Mouse (Mus musculus) midbrain, embryonic 13.5 days (tissue): ENCODE measurements around the gene Krtap24-1. TPM values are rescaled to one million over a fixed set of nuclear protein-coding genes. Genes with fewer than 3 reads are reported as not detected.

Source experiments
- ATAC-seq: fragments of 200-750 bp; cut with Nextera tagmentation; 2 replicates; pipeline ENCODE4 v1.8.0; 2017; ENCODE audit warnings: mild to moderate bottlenecking, moderate TSS enrichment, moderate library complexity
- H3K27ac ChIP-seq: fragments of 300-500 bp; sonication (generic); 2 replicates; pipeline ENCODE4 v1.5.1; 2015; ENCODE audit warnings: inconsistent platforms, mild to moderate bottlenecking, moderate library complexity
- H3K27me3 ChIP-seq: fragments of 300-500 bp; sonication (generic); 2 replicates; pipeline ENCODE4 v1.6.1; 2015; ENCODE audit warnings: mild to moderate bottlenecking, inconsistent platforms
- H3K36me3 ChIP-seq: fragments of 300-500 bp; sonication (generic); 2 replicates; pipeline ENCODE4 v1.6.1; 2015; ENCODE audit warnings: mild to moderate bottlenecking, inconsistent platforms
- H3K4me1 ChIP-seq: fragments of 300-500 bp; sonication (generic); replicated peaks from 2 replicates; pipeline ENCODE4 v1.6.1; 2015; ENCODE audit warnings: inconsistent platforms
- H3K4me2 ChIP-seq: fragments of 300-500 bp; sonication (generic); replicated peaks from 2 replicates; pipeline ENCODE4 v1.6.1; 2015; ENCODE audit warnings: moderate library complexity, mild to moderate bottlenecking, inconsistent platforms
- H3K4me3 ChIP-seq: fragments of 300-500 bp; sonication (generic); replicated peaks from 2 replicates; pipeline ENCODE4 v1.5.1; 2015; ENCODE audit warnings: mild to moderate bottlenecking, inconsistent platforms
- H3K9ac ChIP-seq: fragments of 300-500 bp; sonication (generic); replicated peaks from 2 replicates; pipeline ENCODE4 v1.6.1; 2015; ENCODE audit warnings: mild to moderate bottlenecking, inconsistent platforms
- H3K9me3 ChIP-seq: fragments of 300-500 bp; sonication (generic); 2 replicates; pipeline ENCODE4 v1.6.1; 2016; ENCODE audit warnings: mild to moderate bottlenecking, inconsistent platforms
- WGBS: fragments of 180-500 bp; shearing (Covaris S2); methylation state at CpG from one replicate; pipeline ENCODE4 v1.1.7; 2015; 5-methylcytosine and 5-hydroxymethylcytosine counted together
- polyA plus RNA-seq: library from polyadenylated mRNA; unstranded; fragments of >200 nt; fragmentation: Nextera tagmentation; extraction: Ambion mirVana; gene quantifications from 2 replicates; pipeline ENCODE4 v1.2.1, GENCODE M21; 2015

Krtap24-1 gene
- polyA plus RNA-seq, 1 experiment from 2014 or later = not detected

DNA sequence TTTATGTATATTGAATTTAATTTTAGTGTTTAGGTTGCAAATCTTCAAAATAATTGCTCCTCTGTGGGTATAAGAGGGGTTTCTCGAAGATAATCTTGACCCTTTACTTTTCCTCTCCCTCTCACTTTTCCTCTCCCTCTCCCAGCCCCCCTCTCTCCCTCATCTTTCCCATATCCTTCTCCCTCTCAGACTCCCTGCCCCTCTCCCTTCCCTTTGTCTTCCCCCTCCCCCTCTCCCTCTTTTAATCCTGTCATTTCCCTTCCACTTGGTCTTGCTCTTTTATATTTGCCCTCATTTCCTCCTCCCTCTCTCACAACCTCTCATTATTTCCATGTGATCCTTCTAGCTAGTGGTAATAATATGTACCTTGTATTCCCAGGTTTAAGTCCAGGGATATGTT, 9.6 kb downstream of the Krtap24-1 start:
- no peak overlapping the region for H3K27ac ChIP-seq
- H3K9me3 ChIP-seq = no peaks in the 10 kb centered on the region
- no peaks in the 10 kb centered on the region for H3K27me3 ChIP-seq
- H3K9ac ChIP-seq = no peak overlapping the region
- 0 out of 2 replicates have a peak, but pooled peaks cover 2% of the 10 kb centered on the region for H3K4me1 ChIP-seq
- no peak overlapping the region for H3K4me2 ChIP-seq
- no peak for ATAC-seq
- H3K4me3 ChIP-seq = no peak overlapping the region
- WGBS = 44% methylated on average over 1 of the region's 1 CpGs
- H3K36me3 ChIP-seq = no peaks in the 10 kb centered on the region

DNA sequence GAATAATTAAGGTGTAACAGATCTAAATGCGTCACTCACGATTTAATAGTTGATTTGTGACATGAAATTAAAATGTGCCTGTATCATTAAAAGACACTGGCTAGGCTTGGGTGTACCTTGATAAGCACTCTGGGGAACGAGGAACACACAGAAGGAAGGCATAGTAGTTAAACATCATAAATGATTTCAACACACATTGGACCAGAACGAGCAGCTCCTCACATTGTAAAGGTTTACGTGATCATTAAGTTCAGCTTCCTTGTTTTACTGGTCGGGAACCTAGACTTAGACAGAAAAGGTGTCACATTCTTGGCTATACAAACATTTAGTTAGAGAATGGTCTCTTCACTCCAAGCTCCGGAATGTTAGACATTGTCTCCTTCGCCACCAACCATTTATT, 11.8 kb downstream of the Krtap24-1 start:
- Histone ChIP-seq H3K4me2 (no peak overlapping the region), H3K9ac (no peak overlapping the region), H3K27ac (no peak overlapping the region), H3K4me3 (no peak overlapping the region), H3K9me3 (no peaks in the 10 kb centered on the region), H3K4me1 (0 out of 2 replicates have a peak, but pooled peaks cover 2% of the 10 kb centered on the region), H3K27me3 (no peaks in the 10 kb centered on the region), H3K36me3 (no peaks in the 10 kb centered on the region)
- ATAC-seq = no peak
- WGBS = 89% methylated on average over 8 of the region's 8 CpGs

DNA sequence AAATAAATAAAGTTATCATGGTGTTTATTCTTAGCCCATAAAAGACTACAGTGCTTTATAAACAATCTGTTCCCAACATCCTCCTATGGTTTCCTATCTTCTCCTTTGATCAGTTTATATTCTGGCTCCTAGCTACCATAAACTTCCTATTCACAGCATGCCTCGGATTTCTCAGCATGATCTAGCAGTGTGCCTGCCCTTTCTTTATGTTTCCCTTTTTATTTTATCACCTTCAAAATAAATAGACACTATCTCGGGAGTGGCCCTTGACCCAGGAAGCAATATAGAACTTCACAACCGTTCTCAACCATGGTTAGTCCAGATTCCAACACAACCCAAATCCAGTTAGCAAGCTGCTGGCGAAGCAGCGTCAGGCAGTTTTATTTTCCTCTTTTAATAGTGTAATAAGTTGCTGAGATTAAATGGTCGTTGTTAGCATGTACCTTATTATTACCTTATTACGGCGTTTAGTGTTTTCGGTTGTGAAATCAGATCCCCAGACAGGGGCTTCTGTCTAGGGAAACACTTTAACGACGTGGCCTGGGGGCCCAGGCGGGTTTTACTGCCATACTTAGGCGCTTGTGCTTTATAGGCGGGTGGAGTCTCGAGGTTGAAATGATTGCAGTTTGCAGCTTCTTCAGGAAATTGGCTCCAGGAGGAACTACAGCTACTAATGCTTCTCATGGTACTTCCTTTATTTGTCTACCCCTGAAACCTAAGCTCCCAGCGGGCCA, 12.4 kb downstream of the Krtap24-1 start:
- Histone ChIP-seq H3K4me3 (no peak overlapping the region), H3K4me2 (no peak overlapping the region), H3K27me3 (no peaks in the 10 kb centered on the region), H3K27ac (no peak overlapping the region), H3K9me3 (no peaks in the 10 kb centered on the region), H3K4me1 (0 out of 2 replicates have a peak, but pooled peaks cover 2% of the 10 kb centered on the region), H3K36me3 (no peaks in the 10 kb centered on the region), H3K9ac (no peak overlapping the region)
- ATAC-seq = no peak
- WGBS = 76% methylated on average over 16 of the region's 16 CpGs

DNA sequence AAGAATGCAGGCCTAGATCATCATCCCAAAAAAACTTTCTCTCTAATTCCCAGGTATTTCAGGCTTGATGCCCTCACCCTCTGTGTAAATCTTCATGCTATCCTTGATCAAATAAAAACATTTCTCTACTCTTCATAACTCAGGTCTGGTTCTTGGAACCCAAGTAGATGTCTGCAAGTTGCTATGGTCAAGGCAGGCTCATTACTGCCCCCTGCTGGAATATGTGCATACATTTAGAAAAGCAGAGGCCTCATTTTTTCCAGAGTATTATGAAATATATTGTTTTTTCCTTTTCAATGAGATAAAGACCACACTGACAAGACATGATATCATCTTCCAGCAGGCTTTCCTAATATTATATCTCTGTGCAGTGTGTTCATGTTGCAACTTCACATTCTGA, 19.3 kb downstream of the Krtap24-1 start:
- H3K27me3 ChIP-seq = no peaks in the 10 kb centered on the region
- no peaks in the 10 kb centered on the region for H3K4me1 ChIP-seq
- no peaks in the 10 kb centered on the region for H3K36me3 ChIP-seq
- no peak for ATAC-seq
- H3K9ac ChIP-seq = no peak overlapping the region
- H3K9me3 ChIP-seq = no peaks in the 10 kb centered on the region
- no peak overlapping the region for H3K4me2 ChIP-seq
- no peak overlapping the region for H3K4me3 ChIP-seq
- no peak overlapping the region for H3K27ac ChIP-seq

DNA sequence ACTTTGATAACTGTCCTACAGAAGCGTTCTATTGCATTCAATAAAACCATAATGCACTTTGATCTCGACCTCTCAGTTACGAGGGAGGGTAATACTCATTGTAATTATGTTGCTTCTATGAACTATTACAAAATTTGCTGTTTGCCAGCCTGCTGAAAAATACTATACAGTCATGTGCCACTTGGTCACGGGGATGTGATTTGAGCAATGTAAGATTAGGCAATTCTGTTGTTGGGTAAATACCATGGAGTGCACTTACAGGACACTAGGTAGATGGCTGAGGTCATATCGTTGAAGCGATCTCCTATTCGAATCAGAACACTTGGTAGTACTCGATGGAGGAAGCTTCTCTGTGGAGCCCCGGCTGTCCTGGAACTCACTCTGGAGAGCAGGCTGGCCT, 28.7 kb downstream of the Krtap24-1 start:
- WGBS = 93% methylated on average over 9 of the region's 9 CpGs
- Histone ChIP-seq H3K9me3 (no peaks in the 10 kb centered on the region), H3K27ac (no peak overlapping the region)

DNA sequence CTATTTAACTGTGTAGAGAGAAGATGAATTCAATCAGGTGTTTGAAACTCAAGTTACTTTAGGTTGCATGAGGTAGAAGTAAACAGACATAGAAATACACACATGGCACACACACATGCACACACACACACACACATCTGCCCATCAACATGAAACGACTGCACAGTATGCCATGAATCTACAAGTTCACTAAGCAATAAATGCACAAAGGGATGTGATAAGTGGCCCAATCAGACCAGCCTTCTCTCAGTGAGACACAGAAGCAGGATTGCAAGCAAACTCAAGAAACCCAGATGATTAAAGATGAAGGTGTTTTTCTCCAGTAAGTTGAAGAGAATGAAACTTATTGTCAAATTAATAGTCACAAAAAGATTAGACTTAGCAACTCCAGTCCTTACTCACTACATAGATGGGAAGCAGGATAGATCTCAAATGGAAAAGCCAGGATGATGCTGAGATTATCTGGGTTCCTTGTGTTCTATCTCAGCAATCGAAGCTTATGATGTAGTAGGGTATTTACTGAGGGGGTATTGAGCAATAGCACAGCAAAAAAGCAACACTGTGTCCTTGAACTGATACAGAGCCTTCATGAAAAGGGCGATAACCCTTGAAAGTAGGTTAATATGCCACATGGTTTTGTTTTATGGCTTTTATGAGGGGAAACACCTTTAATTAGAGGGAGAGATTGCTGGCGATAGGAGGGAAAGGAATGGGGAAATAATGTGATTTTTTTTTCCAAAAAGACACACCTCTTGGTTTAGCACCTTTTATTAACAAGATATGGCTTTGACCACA, 36.0 kb downstream of the Krtap24-1 start:
- no peaks in the 10 kb centered on the region for H3K27me3 ChIP-seq
- no peak for ATAC-seq
- no peak overlapping the region for H3K9ac ChIP-seq
- no peaks in the 10 kb centered on the region for H3K36me3 ChIP-seq
- WGBS = 84% methylated on average over 4 of the region's 4 CpGs
- H3K4me1 ChIP-seq = no peaks in the 10 kb centered on the region
- no peak overlapping the region for H3K4me3 ChIP-seq
- no peak overlapping the region for H3K27ac ChIP-seq
- H3K9me3 ChIP-seq = no peaks in the 10 kb centered on the region
- no peak overlapping the region for H3K4me2 ChIP-seq

More for the DNA sequence above, 28.7 kb downstream of the Krtap24-1 start:
- Histone ChIP-seq H3K27me3 (no peaks in the 10 kb centered on the region), H3K4me1 (no peaks in the 10 kb centered on the region), H3K4me2 (no peak overlapping the region), H3K9ac (no peak overlapping the region), H3K36me3 (no peaks in the 10 kb centered on the region), H3K4me3 (no peak overlapping the region)
- no peak for ATAC-seq

DNA sequence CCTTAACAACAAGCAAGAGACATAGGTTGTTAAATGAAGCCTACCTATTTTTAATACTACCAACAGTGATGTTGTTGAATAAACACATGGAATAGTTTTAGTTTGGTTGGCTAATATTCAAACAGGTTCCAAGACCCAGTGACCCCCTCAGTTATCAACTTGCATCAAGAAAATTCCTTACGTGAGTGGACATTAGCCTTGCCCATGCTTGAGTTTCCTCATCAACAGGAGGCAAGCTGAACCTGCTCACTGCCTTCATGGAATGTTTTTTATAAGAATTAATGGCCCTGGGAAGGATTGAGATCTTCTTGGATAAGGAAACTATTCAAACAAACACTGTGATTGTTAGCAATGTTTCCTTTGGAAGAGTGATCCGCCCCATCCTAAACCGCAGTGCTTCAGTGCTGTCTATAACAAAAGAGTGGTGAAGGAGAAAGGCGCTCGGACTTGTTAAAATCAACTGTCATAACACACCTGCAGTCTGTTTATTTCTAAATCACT, 39.1 kb downstream of the Krtap24-1 start:
- Histone ChIP-seq H3K27me3 (no peaks in the 10 kb centered on the region), H3K4me3 (no peak overlapping the region), H3K9ac (no peak overlapping the region), H3K9me3 (no peaks in the 10 kb centered on the region), H3K4me1 (no peaks in the 10 kb centered on the region), H3K4me2 (no peak overlapping the region), H3K36me3 (no peaks in the 10 kb centered on the region), H3K27ac (no peak overlapping the region)
- 83% methylated on average over 5 of the region's 5 CpGs for WGBS
- ATAC-seq = no peak

DNA sequence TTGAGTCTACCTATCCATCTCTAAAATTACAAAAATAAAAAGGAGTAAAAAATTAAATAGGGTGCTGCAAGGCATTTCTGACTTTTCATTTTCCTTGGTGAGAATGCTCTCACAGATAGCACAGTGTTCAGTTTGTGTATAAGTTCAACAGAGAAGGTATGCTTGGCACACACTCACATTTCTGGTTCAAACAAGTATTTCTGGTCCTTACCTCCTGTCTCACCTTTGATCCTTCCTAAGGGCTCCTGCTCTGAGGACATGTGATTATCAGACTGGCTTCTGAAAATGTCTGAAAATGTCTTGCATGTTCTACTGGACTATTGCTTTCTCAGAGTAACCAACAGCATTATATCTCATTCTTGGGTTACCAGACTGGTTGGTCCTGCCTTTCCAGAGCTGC, 41.9 kb downstream of the Krtap24-1 start:
- Histone ChIP-seq H3K4me1 (no peaks in the 10 kb centered on the region), H3K27ac (no peak overlapping the region), H3K9me3 (no peaks in the 10 kb centered on the region), H3K36me3 (no peaks in the 10 kb centered on the region), H3K9ac (no peak overlapping the region), H3K4me2 (no peak overlapping the region), H3K4me3 (no peak overlapping the region), H3K27me3 (no peaks in the 10 kb centered on the region)
- ATAC-seq = no peak

DNA sequence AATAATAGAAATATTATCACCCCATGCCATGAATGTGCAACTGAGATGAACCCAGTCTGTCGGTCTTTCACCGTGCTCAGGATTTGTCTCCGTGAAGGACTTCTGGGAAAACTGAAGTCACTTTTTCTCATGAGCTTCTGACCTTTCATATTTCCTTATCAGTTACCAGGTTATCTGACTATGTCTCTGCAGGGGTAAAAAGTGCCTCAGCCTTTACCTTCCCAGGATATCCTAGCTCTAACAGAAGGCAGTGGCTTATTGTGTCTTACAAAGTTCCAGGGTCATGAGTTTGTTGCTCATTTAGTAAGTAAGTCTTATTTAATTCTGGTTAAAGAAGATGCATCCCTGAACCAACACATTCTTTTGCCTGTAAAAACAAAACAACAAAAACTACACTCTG, 42.3 kb downstream of the Krtap24-1 start:
- WGBS = 96% methylated on average over 3 of the region's 3 CpGs
- H3K4me2 ChIP-seq = no peak overlapping the region
- H3K9ac ChIP-seq = no peak overlapping the region
- ATAC-seq = no peak
- H3K4me3 ChIP-seq = no peak overlapping the region
- no peaks in the 10 kb centered on the region for H3K36me3 ChIP-seq
- no peaks in the 10 kb centered on the region for H3K27me3 ChIP-seq
- no peak overlapping the region for H3K27ac ChIP-seq
- no peaks in the 10 kb centered on the region for H3K4me1 ChIP-seq
- no peaks in the 10 kb centered on the region for H3K9me3 ChIP-seq

DNA sequence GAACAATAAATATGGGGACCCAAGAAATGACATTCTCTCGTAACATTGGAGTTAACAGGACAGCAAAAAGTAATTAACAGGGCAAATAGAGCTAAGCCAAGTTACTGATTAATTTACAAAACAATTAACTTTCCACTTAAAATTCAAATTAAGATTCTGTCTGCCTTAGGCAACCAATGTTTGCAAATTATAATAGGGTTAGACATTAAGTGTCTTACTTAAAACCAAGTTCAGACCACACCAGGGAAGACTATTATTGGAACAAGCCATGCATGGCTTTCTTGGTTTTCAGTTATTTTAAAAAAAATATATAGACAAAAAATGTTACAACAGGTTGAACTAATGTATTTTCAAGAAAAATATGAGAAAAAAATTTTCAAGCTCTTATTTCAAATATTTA, 43.0 kb downstream of the Krtap24-1 start:
- Histone ChIP-seq H3K9me3 (no peaks in the 10 kb centered on the region), H3K36me3 (no peaks in the 10 kb centered on the region), H3K4me3 (no peak overlapping the region), H3K27ac (no peak overlapping the region), H3K4me1 (no peaks in the 10 kb centered on the region), H3K9ac (no peak overlapping the region), H3K4me2 (no peak overlapping the region), H3K27me3 (no peaks in the 10 kb centered on the region)
- ATAC-seq = no peak
- WGBS = 70% methylated on average over 1 of the region's 1 CpGs

DNA sequence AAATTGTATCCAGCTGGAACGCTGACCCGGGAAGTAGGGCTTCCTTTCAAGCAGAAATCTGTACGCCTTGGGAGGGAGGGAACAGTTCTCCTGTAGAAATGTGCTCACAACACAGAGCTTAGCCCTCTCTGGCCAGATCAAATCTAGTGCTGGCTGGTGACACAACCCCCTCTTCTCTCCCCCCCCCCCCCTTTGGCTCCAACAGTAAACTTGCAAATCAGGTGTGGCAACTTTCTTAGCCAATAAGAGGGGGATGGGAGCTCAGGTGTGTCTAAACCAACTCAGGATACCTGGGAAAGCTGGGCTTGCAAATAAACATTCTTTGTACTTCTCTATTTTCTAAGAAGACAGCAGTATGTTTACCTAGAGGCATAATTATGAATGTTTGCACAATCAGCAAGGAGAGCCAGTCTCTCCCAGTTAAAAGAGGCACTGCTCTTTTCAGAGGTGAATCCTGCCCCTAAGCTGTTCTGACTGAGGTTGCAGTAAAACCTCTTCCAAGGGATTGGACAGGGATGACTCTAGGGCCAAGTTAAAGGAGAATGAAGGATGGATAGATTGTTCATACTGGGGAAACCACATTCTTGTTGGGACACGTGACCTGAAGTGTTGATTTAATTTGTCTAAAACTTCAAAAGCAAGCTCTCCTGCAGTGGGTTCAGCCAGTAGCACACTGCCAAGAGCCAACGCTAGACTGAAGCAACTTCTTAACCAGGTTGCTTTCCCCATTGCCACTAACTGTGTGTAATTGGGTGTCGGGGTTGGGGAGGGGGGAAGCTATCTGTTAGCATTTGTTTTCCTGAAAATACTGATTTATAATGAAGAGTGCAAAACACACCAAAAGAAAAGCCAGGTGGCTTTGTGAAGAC, 48.8 kb downstream of the Krtap24-1 start, which contains the start of gene Cldn8:
Gene Cldn8 (minus strand): TSS at position 139 of the 869 bp plus-strand sequence.
- Histone ChIP-seq H3K4me2 (no peak within 1 kb of the TSS), H3K9me3 (no peaks in the 10 kb centered on the region), H3K27me3 (no peaks in the 10 kb centered on the region), H3K4me3 (no peak within 1 kb of the TSS), H3K4me1 (no peaks in the 10 kb centered on the region), H3K27ac (0 out of 2 replicates have a peak within 1 kb of the TSS, but pooled peaks have one; percentile 16), H3K36me3 (no peaks in the 10 kb centered on the region), H3K9ac (no peak within 1 kb of the TSS)
- no peak for ATAC-seq
- 83% methylated on average over 6 of the region's 6 CpGs for WGBS
